ENCODE assay signal across 8 mouse cellular contexts in genomic region chr5:118036888-118037797, GRCm38 (mm10). TPM values are rescaled to one million over a fixed set of nuclear protein-coding genes. Genes with fewer than 3 reads are reported as not detected.
DNase-seq lines count a peak whose midpoint lies in the region; ATAC-seq lines count a peak whose summit lies in the region.

No protein-coding gene starts in this region.

- peak overlapping the region; percentile 41 for H3K4me3 ChIP-seq in embryonic facial prominence, embryonic 10.5 days
- H3K4me3 ChIP-seq in limb, embryonic 13.5 days = no peak overlapping the region

- peak overlapping the region; percentile 65 for H3K27ac ChIP-seq in embryonic facial prominence, embryonic 10.5 days (replicated peaks)
- no peak overlapping the region for H3K27ac ChIP-seq in limb, embryonic 13.5 days

- 39% methylated on average over 25 of the region's 25 CpGs for WGBS in embryonic facial prominence, embryonic 10.5 days
- WGBS in limb, embryonic 13.5 days = 35% methylated on average over 25 of the region's 25 CpGs

- H3K9ac ChIP-seq in limb, embryonic 13.5 days = no peak overlapping the region

- peaks cover 23% of the 10 kb centered on the region for H3K27me3 ChIP-seq in embryonic facial prominence, embryonic 10.5 days (replicated peaks; ENCODE audit: low read depth, poor library complexity, severe bottlenecking)
- no peaks in the 10 kb centered on the region for H3K27me3 ChIP-seq in limb, embryonic 13.5 days

- intact Hi-C loops in left cerebral cortex, postnatal 14 days (cut with DNase I) = no loop called here
- intact Hi-C loops in left cerebral cortex, postnatal 4 days (cut with DNase I) = no loop called here

- peak; percentile 53 to 68 for DNase-seq in left cerebral cortex, postnatal 14 days (ENCODE audit: low spot score in 2 of 2)
- DNase-seq in left cerebral cortex, postnatal 4 days = no peak
- peak; percentile 68 for DNase-seq in MN1 (ENCODE audit: low spot score)
- no peak for DNase-seq in embryonic facial prominence, embryonic 10.5 days (ENCODE audit: low spot score)
- no peak for DNase-seq in kidney, postnatal 10 days
- DNase-seq in spleen, postnatal 4 days (ENCODE audit: low spot score in 2 of 2) = no peak
- DNase-seq in adrenal gland, postnatal 10 days = no peak

- H3K36me3 ChIP-seq in embryonic facial prominence, embryonic 10.5 days (replicated peaks) = no peaks in the 10 kb centered on the region
- no peaks in the 10 kb centered on the region for H3K36me3 ChIP-seq in limb, embryonic 13.5 days

- no peak for ATAC-seq in limb, embryonic 13.5 days (ENCODE audit: low FRiP score, low read depth)

- peaks cover 8% of the 10 kb centered on the region; the same call in 1 of the 2 replicates for H3K9me3 ChIP-seq in embryonic facial prominence, embryonic 10.5 days
- peaks cover 11% of the 10 kb centered on the region for H3K9me3 ChIP-seq in limb, embryonic 13.5 days

- H3K4me2 ChIP-seq in limb, embryonic 13.5 days (replicated peaks) = peak overlapping the region; percentile 38

- H3K4me1 ChIP-seq in embryonic facial prominence, embryonic 10.5 days = peaks cover 34% of the 10 kb centered on the region
- H3K4me1 ChIP-seq in limb, embryonic 13.5 days = peaks cover 15% of the 10 kb centered on the region

RNA-seq across cellular contexts. Expression of gene Tesc, which starts 9.6 kb away (rescaled TPM):
- 10 to 100 TPM; 58.0 to 60.3 TPM for total RNA-seq in left cerebral cortex, postnatal 14 days (2021)
- 1 to 10 TPM; 3.7 to 5.4 TPM for total RNA-seq in left cerebral cortex, postnatal 4 days (2021)
- 0.20 and 1.6 TPM in 2 replicates for polyA plus RNA-seq in embryonic facial prominence, embryonic 10.5 days (2016; fragmentation: Nextera tagmentation; extraction: Ambion mirVana)
- 2.0 and 2.2 TPM in 2 replicates for polyA plus RNA-seq in limb, embryonic 13.5 days (2015; fragmentation: Nextera tagmentation; extraction: Ambion mirVana)
- 10 to 100 TPM; 54.4 to 61.5 TPM for total RNA-seq in adrenal gland, postnatal 10 days (2021)

Comparison
In these comparisons a context has a peak if more than half of its experiments do, and no peak if none do; other contexts are left out.
1. DNase-seq: peak in left cerebral cortex, postnatal 14 days (2 of 2) and MN1 (single experiment); none in left cerebral cortex, postnatal 4 days (single experiment), embryonic facial prominence, embryonic 10.5 days (single experiment), kidney, postnatal 10 days (single experiment), spleen, postnatal 4 days (0 of 2) and adrenal gland, postnatal 10 days (single experiment).
2. RNA of gene Tesc, which starts 9.6 kb away (total RNA-seq): 54.4 to 61.5 TPM in adrenal gland, postnatal 10 days and 58.0 to 60.3 TPM in left cerebral cortex, postnatal 14 days; 3.7 to 5.4 TPM in left cerebral cortex, postnatal 4 days; every median in the first group is over 4 times any median in the second.